Mouse (Mus musculus) forebrain, embryonic 16.5 days (tissue): ENCODE data around the gene Tmem107. TPM values are rescaled to one million over a fixed set of nuclear protein-coding genes. Genes with fewer than 3 reads are reported as not detected.
A peak's percentile ranks its signal among the peaks of the same experiment; 100 is the strongest.

Source experiments
- ATAC-seq: fragments of 200-750 bp; cut with Nextera tagmentation; 2 replicates; pipeline ENCODE4 v1.8.0; 2017; ENCODE audit warnings: mild to moderate bottlenecking, moderate library complexity
- H3K27ac ChIP-seq: fragments of 300-500 bp; sonication (generic); 2 replicates; pipeline ENCODE4 v1.5.1; 2014; ENCODE audit warnings: low read length, control low read depth
- H3K27me3 ChIP-seq: fragments of 300-500 bp; sonication (generic); replicated peaks from 2 replicates; pipeline ENCODE4 v1.6.1; 2014; ENCODE audit warnings: low read length; ENCODE audit not compliant: control insufficient read depth, insufficient read depth
- H3K36me3 ChIP-seq: fragments of 300-500 bp; sonication (generic); 2 replicates; pipeline ENCODE4 v1.6.1; 2014; ENCODE audit not compliant: control insufficient read depth, insufficient read depth
- H3K4me1 ChIP-seq: fragments of 300-500 bp; sonication (generic); replicated peaks from 2 replicates; pipeline ENCODE4 v1.6.1; 2014; ENCODE audit warnings: low read length; ENCODE audit not compliant: control insufficient read depth, insufficient read depth
- H3K4me2 ChIP-seq: fragments of 300-500 bp; sonication (generic); 2 replicates; pipeline ENCODE4 v1.6.1; 2014; ENCODE audit warnings: mild to moderate bottlenecking, low read length, control low read depth
- H3K4me3 ChIP-seq: fragments of 300-500 bp; sonication (generic); replicated peaks from 2 replicates; pipeline ENCODE4 v1.5.1; 2014; ENCODE audit warnings: mild to moderate bottlenecking, low read length, control low read depth
- H3K9ac ChIP-seq: fragments of 300-500 bp; sonication (generic); replicated peaks from 2 replicates; pipeline ENCODE4 v1.6.1; 2014; ENCODE audit warnings: low read depth, low read length, control low read depth
- H3K9me3 ChIP-seq: fragments of 300-500 bp; sonication (generic); 2 replicates; pipeline ENCODE4 v1.6.1; 2016; ENCODE audit warnings: low read length; ENCODE audit not compliant: control insufficient read depth
- WGBS: fragments of 180-500 bp; shearing (Covaris S2); extraction: QIAGEN DNeasy Blood & Tissue Kit; methylation state at CpG from one replicate; pipeline ENCODE4 v1.1.7; 2014; 5-methylcytosine and 5-hydroxymethylcytosine counted together
- polyA plus RNA-seq: library from polyadenylated mRNA; unstranded; fragments of >200 nt; fragmentation: Nextera tagmentation; extraction: Ambion mirVana; gene quantifications from 2 replicates; pipeline ENCODE4 v1.2.1, GENCODE M21; 2015

Tmem107 gene
- polyA plus RNA-seq, 1 experiment from 2014 or later = 48.4 TPM

GRCm38 (mm10) chr11:69078041-69078440 lies 7.4 kb downstream of the Tmem107 start:
- H3K4me2 ChIP-seq = no peak overlapping the region
- WGBS = 89% methylated on average over 6 of the region's 6 CpGs
- H3K27me3 ChIP-seq = no peaks in the 10 kb centered on the region
- no peaks in the 10 kb centered on the region for H3K9me3 ChIP-seq
- H3K4me1 ChIP-seq = peaks cover 6% of the 10 kb centered on the region; the same call in 1 of the 2 replicates
- H3K4me3 ChIP-seq = no peak overlapping the region
- no peak overlapping the region for H3K27ac ChIP-seq
- H3K36me3 ChIP-seq = no peaks in the 10 kb centered on the region
- ATAC-seq = no peak
- H3K9ac ChIP-seq = no peak overlapping the region

- H3K27me3 ChIP-seq = no peaks in the 10 kb centered on the region
- no peak overlapping the region for H3K4me3 ChIP-seq
- no peaks in the 10 kb centered on the region for H3K9me3 ChIP-seq
- H3K36me3 ChIP-seq = no peaks in the 10 kb centered on the region
- peaks cover 5% of the 10 kb centered on the region; the same call in 1 of the 2 replicates for H3K4me1 ChIP-seq
- H3K27ac ChIP-seq = no peak overlapping the region
- H3K4me2 ChIP-seq = no peak overlapping the region
- H3K9ac ChIP-seq = no peak overlapping the region
- 85% methylated on average over 5 of the region's 5 CpGs for WGBS
- no peak for ATAC-seq
Measured at GRCm38 (mm10) chr11:69078805-69079438, 8.3 kb downstream of the Tmem107 start.

- no peaks in the 10 kb centered on the region for H3K4me1 ChIP-seq
- H3K36me3 ChIP-seq = no peaks in the 10 kb centered on the region
- no peak overlapping the region for H3K27ac ChIP-seq
- no peaks in the 10 kb centered on the region for H3K9me3 ChIP-seq
- WGBS = 83% methylated on average over 15 of the region's 15 CpGs
- H3K27me3 ChIP-seq = no peaks in the 10 kb centered on the region
- no peak overlapping the region for H3K4me3 ChIP-seq
- H3K4me2 ChIP-seq = no peak overlapping the region
- no peak overlapping the region for H3K9ac ChIP-seq
- ATAC-seq = no peak
Measured at GRCm38 (mm10) chr11:69080102-69080854, 9.7 kb downstream of the Tmem107 start.

- Histone ChIP-seq H3K4me2 (no peak overlapping the region), H3K36me3 (no peaks in the 10 kb centered on the region), H3K4me1 (no peaks in the 10 kb centered on the region), H3K27ac (no peak overlapping the region), H3K4me3 (no peak overlapping the region), H3K9me3 (no peaks in the 10 kb centered on the region), H3K9ac (no peak overlapping the region), H3K27me3 (no peaks in the 10 kb centered on the region)
- WGBS = 92% methylated on average over 8 of the region's 8 CpGs
- ATAC-seq = no peak
Measured at GRCm38 (mm10) chr11:69080855-69081222, 10.2 kb downstream of the Tmem107 start.

GRCm38 (mm10) chr11:69081613-69082012 lies 11.0 kb downstream of the Tmem107 start:
- H3K27ac ChIP-seq = no peak overlapping the region
- no peak for ATAC-seq
- H3K36me3 ChIP-seq = no peaks in the 10 kb centered on the region
- 86% methylated on average over 7 of the region's 7 CpGs for WGBS
- no peaks in the 10 kb centered on the region for H3K4me1 ChIP-seq
- no peaks in the 10 kb centered on the region for H3K9me3 ChIP-seq
- no peaks in the 10 kb centered on the region for H3K27me3 ChIP-seq
- H3K4me3 ChIP-seq = no peak overlapping the region
- H3K4me2 ChIP-seq = no peak overlapping the region
- H3K9ac ChIP-seq = no peak overlapping the region

GRCm38 (mm10) chr11:69085608-69086007 lies 15.0 kb downstream of the Tmem107 start:
- no peak for ATAC-seq
- Histone ChIP-seq H3K9ac (no peak overlapping the region), H3K9me3 (no peaks in the 10 kb centered on the region), H3K4me1 (peaks cover 20% of the 10 kb centered on the region), H3K36me3 (0 out of 2 replicates have a peak, but pooled peaks cover 2% of the 10 kb centered on the region), H3K27me3 (no peaks in the 10 kb centered on the region), H3K4me3 (no peak overlapping the region), H3K27ac (no peak overlapping the region), H3K4me2 (no peak overlapping the region)
- WGBS = 71% methylated on average over 6 of the region's 6 CpGs

- no peak overlapping the region for H3K9ac ChIP-seq
- H3K27me3 ChIP-seq = no peaks in the 10 kb centered on the region
- no peak for ATAC-seq
- H3K27ac ChIP-seq = no peak overlapping the region
- 0 out of 2 replicates have a peak, but pooled peaks cover 2% of the 10 kb centered on the region for H3K36me3 ChIP-seq
- no peaks in the 10 kb centered on the region for H3K9me3 ChIP-seq
- no peak overlapping the region for H3K4me3 ChIP-seq
- peaks cover 27% of the 10 kb centered on the region for H3K4me1 ChIP-seq
- 76% methylated on average over 6 of the region's 6 CpGs for WGBS
- H3K4me2 ChIP-seq = no peak overlapping the region
Measured at GRCm38 (mm10) chr11:69086390-69086789, 15.8 kb downstream of the Tmem107 start.

GRCm38 (mm10) chr11:69087082-69087481 lies 16.5 kb downstream of the Tmem107 start:
- ATAC-seq = no peak
- Histone ChIP-seq H3K4me1 (peaks cover 34% of the 10 kb centered on the region), H3K9me3 (no peaks in the 10 kb centered on the region), H3K4me2 (no peak overlapping the region), H3K9ac (no peak overlapping the region), H3K27me3 (no peaks in the 10 kb centered on the region), H3K4me3 (no peak overlapping the region), H3K27ac (no peak overlapping the region), H3K36me3 (0 out of 2 replicates have a peak, but pooled peaks cover 2% of the 10 kb centered on the region)
- 49% methylated on average over 4 of the region's 4 CpGs for WGBS

- no peak for ATAC-seq
- Histone ChIP-seq H3K27me3 (no peaks in the 10 kb centered on the region), H3K27ac (no peak overlapping the region; the same call in 1 of the 2 replicates), H3K4me3 (no peak overlapping the region), H3K4me2 (peak overlapping the region; percentile 98), H3K9ac (no peak overlapping the region; the same call in 1 of the 2 replicates), H3K4me1 (peaks cover 34% of the 10 kb centered on the region), H3K36me3 (0 out of 2 replicates have a peak, but pooled peaks cover 2% of the 10 kb centered on the region), H3K9me3 (no peaks in the 10 kb centered on the region)
- 75% methylated on average over 2 of the region's 2 CpGs for WGBS
Measured at GRCm38 (mm10) chr11:69087597-69087996, 17.0 kb downstream of the Tmem107 start.
